Mouse (Mus musculus) left cerebral cortex, postnatal 25 days (tissue): Measurements from ENCODE around the gene Lrch4. TPM values are rescaled to one million over a fixed set of nuclear protein-coding genes. Genes with fewer than 3 reads are reported as not detected.

Experiments used
- DNase-seq, 2 experiments: peaks; one replicate each; pipeline ENCODE4 v3.0.0; 2022; ENCODE audit warnings: low spot score in 2 of 2, mixed read lengths in 1 of 2
- intact Hi-C: fragments of 180-260 bp; cut with DNase I; formaldehyde crosslinking; loops from one replicate; pipeline ENCODE4 v1.15.1; 2025
- total RNA-seq, 2 experiments: library from RNA; stranded (reverse); gene quantifications; 2 replicates each; pipeline ENCODE4 v1.2.3; 2021

The Lrch4 gene
- 10 to 100 TPM; 12.2 to 13.5 TPM for total RNA-seq

DNA sequence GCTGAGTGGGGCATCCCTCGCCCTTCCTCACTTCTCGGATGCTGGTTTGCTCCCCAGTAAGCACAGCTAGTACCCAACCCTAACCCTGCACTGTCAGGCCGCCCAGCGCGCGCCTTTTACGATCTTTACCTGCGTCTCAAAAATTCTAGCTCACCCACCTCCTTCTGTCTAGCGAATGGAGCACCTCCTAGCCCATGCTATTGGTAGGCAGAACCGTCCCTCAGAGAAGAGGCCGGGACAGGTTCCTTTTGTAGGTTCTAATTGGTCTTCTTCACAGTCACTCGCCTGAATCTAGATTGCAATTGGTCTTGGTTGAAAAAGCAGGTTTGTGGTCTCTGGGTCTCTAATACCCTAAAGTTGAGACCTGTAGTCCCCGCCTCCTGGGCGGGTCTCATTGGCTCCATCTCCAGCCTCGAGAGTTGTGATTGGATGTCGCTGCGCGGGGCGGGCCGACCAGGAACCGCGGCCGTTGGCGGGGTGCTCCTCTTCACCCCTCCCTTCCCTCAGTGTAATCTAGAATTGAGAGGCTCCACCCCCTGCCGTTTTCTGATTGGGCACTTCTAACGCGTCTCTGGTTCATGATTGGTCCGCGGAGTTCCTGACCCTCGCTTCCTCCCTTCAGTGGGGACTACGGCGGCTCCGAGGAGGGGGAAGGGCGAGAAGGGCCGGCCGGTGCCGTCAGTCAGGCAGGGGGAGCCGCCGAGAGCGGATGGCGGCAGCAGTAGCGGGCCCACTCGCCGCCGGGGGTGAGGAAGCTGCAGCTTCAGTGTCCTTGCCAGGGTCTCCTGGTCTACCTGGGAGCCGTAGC, at the start of gene Lrch4, which contains the start of the genes Fbxo24 and Gm20605:
Gene Lrch4, plus strand, starts transcription at position 624 of the 808 bp plus-strand sequence.
Gene Fbxo24, minus strand, starts transcription at position 505 of the 808 bp plus-strand sequence.
Gene Gm20605, plus strand, starts transcription at position 678 of the 808 bp plus-strand sequence.
- DNase-seq: peak; percentile 98 to 100
- intact Hi-C loops: loop anchor here (1.0 to 2.0 kb wide), 2 partner anchors 28 to 95 kb away; partner anchors contain the start of genes Epo, Gnb2 and Mospd3

DNA sequence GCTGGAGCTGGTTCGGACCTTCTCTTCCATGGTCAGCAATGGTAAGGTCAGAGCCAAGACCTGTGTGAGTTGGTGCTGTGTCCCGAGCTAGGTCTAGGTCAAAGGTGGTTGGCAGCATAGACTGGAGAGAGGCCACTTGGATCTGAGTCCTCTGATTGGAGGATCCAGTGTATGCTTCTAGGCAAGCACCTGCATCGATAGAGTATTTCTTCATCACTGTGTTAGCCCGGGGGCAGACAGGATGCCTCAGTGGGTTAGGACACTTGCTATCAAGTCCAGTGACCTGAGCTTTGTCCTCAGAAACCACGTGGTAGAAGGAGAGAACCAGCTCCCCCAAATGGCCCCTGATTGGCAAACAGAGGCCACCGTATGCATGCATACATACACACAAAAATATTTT, 48.7 kb upstream of the Lrch4 start:
- intact Hi-C loops: loop anchor here (5.0 kb wide), 1 partner anchor 68 kb away; no protein-coding TSS in a partner anchor
- no peak for DNase-seq

DNA sequence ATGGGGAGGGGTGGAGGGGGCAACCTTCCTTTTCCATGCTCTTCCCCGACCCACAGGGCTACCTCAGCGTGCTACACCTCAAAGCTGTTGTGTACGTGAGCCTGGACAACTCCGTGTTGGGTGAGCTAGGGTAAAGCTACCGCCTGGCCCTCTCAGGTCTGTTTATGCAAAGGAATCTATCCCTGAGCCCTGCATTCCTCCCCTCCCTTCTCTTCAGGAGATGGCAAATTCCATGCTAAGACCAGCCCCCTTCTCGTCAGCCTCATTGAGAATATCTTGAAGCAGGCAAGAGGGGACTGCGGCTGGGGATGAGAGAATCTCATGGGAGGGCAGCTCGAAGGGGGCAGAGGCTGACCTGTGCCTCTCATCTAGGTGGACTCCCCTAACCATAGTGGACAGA, 46.2 kb upstream of the Lrch4 start:
- intact Hi-C loops: loop anchor here (5.0 kb wide), 1 partner anchor 70 kb away; no protein-coding TSS in a partner anchor

DNA sequence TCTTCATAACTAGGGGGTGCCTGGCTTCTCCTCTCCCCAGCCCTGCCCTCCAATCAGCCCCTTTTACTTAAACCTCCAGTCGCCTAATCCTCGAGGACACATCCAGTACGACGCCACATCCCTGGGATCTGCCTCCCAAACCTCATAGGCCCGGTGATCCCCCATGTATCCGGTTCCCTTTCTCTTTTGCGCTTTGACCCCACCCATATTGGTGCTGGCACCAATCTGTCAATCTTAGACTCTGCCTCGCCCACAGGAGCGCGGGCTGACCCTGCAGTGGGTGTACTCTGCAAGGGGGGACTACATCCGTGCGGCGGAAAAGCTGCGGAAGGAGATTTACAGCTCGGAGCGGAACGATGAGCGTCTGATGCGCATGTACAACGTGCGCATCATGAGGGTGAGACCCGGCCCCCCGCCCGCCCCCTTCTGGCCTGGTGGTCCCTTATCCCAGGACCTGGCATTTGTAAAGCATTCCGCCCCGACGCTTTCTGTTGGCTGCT, 45.2 kb upstream of the Lrch4 start:
- DNase-seq: peak; percentile 40 to 49
- intact Hi-C loops: loop anchor here (5.0 kb wide), 1 partner anchor 71 kb away; no protein-coding TSS in a partner anchor

More for the DNA sequence above, 46.2 kb upstream of the Lrch4 start:
- DNase-seq: no peak

DNA sequence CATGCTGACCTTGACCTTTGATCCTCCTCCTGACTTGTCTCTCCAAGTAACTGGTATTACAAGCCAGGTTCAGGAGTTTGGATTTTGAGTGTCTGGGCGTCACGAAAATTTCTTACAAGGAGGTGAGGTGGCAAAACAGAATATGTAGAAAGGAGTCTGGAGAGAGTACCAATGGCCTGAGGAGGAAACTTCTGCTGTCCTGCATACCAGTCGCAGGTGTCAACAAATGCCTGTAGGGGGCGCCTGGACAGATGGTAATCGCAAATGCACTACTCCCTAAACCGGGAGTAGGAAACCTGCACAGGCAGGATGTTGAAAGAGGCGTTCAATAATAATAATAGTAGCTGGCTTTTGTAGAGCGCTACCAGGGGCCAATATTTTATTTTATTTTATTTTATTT, 43.9 kb upstream of the Lrch4 start:
- DNase-seq: peak; percentile 64 to 69
- intact Hi-C loops: loop anchor here (5.0 kb wide), 1 partner anchor 73 kb away; no protein-coding TSS in a partner anchor

DNA sequence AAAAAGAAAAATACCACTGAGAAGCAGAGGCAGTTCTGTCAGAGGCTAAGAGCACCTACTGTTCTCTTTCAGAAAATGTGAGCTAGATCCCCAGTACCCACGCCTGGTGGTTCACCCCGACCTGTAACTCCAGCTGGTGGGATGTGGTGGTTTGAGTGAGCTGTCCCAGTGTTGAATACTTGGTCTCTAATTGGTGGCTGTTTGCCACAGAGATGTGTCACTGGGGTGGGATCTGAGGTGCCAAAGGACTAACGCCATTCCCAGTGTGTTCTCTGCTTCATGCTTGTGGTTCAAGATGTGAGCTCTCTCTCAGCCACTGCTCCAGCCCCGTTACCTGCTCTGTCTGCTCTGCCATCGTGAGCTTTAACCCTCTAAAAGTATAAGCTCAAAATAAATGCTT, 38.4 kb upstream of the Lrch4 start:
- intact Hi-C loops: no loop called here
- DNase-seq: no peak

DNA sequence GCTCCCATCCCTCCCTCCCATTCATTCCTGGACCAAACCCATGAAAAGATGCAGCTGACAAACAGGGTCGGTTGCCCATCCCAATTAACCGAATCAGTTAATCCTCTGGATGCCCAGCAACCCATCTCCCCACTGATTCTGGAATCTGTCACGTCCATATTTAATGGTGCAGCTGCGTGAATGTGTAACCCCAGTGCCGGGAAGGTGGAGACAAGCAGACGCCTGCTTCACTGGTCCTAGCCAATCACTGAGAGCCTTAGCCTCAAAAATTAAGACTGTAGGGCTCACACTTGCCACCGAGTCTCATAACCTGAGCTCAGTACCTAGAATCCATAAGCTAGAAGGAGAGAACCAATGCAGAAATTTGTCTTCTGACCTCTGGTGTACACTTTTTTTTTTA, 33.0 kb upstream of the Lrch4 start:
- intact Hi-C loops: no loop called here
- no peak for DNase-seq

DNA sequence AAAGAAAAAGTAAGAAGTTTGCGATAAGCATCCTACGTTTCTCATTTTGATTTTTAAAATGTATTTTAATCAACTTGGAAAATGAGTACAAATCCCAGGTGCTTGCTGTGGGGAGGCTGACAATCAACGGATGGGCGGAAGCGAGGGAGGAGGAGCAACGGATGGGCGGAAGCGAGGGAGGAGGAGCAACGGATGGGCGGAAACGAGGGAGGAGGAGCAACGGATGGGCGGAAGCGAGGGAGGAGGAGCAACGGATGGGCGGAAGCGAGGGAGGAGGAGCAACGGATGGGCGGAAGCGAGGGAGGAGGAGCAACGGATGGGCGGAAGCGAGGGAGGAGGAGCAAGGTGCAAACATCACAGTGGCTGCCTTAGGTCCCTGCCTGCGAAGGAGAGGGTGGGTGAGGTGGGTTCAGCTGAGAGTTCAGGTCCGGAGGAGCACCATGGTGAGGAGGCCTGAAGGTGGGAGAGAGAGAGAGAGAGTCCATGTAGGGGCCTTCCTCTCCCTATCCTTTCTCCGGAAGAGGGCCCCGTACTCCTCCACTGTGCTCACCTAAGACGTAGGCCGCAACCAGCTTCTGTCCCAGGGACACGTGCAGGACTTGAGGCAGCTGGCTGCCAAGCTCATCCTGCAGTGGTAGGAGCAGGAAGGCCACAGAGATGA, 32.2 kb upstream of the Lrch4 start:
- no peak for DNase-seq
- intact Hi-C loops: no loop called here

DNA sequence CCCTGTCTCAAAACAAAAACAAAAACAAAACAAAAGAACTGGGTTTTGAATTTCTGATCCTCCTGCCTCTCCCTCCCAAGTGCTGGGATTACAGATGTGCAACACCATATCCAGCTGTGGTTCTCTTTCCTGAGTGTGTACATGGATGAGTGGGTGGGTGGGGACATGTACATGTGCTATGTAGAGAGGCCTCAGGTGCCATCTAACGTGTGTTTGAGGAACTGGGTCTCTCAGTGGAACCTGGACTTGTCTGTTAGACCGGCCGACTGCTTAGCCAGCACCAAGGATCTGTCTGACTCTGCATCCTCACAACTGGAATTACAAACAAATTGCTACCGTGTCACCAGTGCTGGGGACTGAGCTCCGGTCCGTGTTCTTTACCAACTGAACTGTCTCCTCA, 31.3 kb upstream of the Lrch4 start:
- intact Hi-C loops: no loop called here
- no peak for DNase-seq

DNA sequence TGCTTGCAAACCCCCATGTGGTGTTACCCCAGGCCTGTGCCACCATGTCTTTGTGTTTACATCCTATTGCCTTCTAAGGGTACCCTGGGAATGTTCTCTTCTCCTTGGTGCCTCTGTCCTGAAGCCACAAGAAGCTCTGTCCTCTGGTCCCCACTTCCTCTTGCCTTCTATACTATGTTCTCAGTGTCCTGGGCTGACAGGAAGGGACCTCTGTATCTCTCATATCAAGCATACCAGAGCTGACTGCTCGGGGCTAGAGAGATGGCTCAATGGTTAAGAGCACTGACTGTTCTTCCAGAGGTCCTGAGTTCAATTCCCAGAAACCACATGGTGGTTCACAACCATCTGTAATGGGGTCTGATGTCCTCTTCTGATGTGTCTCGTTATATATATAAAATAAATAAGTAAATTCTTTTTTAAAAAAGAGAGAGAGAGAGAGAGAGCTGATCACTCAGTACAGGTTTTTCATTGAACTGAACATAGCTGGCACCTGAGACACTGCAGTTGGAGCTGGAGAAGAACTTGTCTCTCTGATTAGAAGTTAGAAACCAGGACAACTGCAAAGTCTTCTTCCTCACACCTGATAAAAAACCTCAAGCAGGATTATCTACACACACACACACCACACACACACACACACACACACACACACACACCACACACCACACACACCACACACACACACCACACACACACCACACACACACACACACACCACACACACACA, 30.7 kb upstream of the Lrch4 start:
- intact Hi-C loops: no loop called here
- DNase-seq: no peak

DNA sequence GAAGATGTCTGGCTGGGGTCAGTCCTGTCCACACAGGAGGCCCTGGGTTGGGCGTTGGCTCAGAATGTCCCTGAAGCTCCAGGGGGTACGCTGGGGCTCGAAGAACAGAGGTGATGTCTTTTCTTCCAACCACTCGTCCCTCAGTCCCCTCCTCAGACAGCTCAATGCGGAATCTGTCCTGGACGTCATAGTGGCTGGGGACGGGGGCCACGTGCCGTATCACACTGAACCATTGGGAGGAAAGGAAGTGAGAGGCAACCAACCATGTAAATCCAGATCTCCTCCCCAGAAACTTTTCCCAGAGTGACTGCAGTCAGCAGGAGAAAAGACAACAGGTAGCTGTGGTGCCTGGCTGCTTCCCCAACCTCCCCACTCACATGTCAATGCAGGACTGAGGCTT, 29.3 kb upstream of the Lrch4 start:
- no peak for DNase-seq
- intact Hi-C loops: no loop called here

DNA sequence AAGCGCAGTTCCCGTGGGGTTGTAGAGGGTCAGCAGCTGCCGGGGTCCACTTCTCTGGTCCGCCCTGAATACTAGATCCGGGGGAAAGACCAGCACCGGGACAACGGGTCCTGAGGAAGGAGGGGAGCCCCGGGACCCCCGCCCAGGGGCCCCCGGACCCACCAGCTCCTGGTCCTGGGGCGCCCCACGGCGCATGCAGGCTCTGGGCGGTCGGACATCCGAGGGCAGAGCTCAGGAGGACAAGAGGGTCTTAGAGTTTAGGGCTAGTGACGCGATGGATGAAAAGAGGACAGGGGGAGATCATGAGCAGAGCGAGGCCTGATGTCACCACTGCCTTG, 28.7 kb upstream of the Lrch4 start:
- intact Hi-C loops: loop anchor here (2.0 kb wide), 2 partner anchors 29 to 67 kb away; partner anchors contain the start of genes Epo, Fbxo24, Gm20605 and Gnb2

DNA sequence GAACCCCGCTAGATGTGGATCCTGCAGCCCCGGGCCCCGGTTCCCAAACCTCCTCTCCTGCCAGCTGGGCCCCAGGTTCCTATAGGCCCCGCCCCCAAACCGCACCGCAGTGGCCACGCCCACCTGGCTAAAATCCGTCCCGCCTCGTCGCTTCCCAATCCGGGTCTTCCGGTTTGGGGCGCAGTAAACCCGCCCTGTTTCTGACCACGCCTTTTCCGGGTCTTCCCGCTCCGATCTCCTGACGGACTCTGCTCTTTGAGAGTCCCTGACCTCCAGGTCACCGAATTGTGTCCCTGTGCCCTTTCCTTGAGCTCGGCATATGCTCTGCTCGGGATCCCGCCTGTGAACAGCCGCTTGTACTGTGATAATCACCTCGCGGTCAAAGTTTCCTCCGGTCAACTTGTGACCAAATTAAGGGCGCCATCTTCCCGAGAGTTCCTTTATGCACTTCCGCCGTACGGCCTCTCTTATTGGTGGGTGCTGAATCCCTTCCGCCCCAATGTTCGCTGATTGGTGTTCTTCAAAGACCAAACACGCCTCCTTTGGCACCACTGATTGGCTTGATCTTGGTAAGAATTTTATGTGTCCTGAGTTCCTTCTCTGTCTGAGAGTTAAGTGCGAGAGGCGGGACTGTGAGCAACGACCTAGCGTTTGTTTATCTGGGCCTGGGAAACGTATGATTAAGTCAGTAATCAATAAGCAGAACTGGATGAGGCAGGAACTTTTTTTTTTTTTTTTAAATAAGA, 28.1 kb upstream of the Lrch4 start, which contains the start of gene Mospd3:
Gene Mospd3, minus strand, starts transcription at position 440 of the 746 bp plus-strand sequence.
- intact Hi-C loops: loop anchor here (2.0 kb wide), 2 partner anchors 28 to 68 kb away; partner anchors contain the start of genes Epo, Fbxo24, Gm20605 and Gnb2
- DNase-seq: peak; percentile 95 to 98

More for the DNA sequence above, 28.7 kb upstream of the Lrch4 start:
- no peak for DNase-seq

DNA sequence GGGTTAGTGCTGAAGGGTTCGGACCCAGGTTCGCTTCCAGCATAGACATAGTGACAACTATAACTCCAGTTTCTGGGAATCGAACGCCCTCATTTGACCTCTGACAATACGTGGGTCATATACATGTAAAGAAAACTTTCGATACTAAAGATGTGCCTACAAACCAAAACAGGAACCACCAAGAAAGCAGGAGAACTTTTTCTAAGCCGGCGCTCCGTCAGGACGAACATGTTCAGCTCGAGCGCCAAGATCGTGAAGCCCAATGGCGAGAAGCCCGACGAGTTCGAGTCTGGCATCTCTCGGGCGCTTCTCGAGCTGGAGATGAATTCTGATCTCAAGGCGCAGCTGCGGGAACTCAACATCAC, 27.6 kb upstream of the Lrch4 start:
- intact Hi-C loops: loop anchor here (2.0 kb wide), 2 partner anchors 27 to 69 kb away; partner anchors contain the start of genes Epo, Fbxo24, Gm20605 and Gnb2

DNA sequence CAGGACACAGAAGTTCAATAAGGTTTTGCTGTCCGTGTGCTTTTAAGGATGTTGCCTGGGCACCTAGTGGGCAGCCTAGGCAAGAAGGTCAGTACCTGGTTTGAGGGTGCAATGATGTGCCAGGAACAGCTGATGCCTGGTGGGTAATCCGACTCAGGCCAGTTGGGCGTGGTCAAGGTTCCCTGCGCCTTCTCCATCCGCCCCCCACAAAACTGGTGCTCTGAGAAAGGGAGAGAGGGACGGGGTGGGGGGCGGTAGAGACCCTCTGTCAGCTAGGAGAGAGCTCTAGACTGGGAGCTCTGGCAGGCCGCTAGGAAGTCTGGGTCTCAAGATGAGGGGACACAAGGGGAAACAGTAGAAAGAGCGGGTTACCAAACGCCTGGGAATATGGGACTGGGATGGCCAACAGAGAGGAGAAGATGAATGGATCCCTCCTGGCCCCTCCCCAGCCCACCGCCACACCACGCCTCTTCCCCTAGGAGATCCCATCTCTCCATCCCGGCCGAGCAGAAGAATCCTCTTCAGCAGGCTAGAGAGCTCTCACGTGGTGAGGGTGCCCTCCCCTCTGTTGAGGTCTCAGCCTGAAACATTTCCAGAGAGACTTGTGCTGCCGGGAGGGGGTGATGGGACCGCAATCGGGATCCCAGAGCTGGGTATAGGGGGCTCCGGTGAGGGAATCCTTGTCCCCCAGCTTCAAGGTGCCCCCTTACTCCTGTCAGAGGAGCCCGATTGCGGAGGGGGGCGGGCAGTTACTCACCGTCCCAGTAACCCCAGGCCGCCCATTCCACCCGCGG, 20.9 kb upstream of the Lrch4 start:
- intact Hi-C loops: no loop called here
- no peak for DNase-seq

More for the DNA sequence above, 27.6 kb upstream of the Lrch4 start:
- no peak for DNase-seq

DNA sequence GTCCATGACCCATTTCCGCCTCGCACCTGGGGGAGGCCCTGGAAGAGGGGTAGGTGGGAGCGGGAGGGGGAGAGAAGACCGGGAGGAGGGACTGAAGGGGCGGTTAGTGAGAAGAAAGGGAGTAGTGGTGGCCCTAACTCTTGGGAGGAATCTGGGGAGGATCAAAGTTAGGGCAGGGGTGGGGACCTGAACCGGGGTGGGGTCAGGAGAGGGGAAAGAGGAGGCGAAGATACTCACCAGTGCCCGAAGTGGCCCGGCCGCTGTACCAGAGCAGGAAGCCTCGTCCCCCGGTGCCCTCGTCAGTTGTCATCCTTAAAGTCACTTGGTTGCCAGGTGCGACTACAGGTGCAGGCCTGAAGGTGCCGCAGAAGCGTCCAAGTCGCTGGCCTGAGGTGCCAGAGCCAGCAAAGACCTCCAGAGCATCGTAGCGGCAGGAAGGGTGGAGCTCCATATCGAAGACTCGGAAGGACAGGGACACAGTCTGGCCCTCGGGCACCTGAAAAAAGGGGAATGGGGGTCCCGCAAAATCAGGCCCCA, 20.2 kb upstream of the Lrch4 start:
- no peak for DNase-seq
- intact Hi-C loops: no loop called here

DNA sequence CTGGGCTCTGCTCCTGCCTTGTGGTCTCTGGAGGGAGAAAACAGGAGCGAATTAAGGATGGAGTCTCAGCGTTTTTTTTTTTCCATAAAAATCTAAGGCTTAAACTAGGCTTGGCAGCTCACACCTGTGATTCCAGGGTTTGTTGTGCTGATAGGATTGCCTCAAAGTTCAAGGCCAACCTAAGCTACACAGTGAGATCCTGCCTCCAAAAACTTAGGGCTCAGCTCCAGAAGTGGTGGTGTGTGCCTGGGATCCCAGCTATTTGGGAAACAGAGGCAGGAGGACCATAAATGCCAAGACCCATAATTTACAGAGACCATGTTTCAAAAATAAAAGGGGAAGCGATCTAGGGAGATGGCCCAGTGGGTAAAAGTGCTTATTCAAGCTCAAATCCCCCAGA, 19.6 kb upstream of the Lrch4 start:
- intact Hi-C loops: no loop called here
- DNase-seq: no peak

DNA sequence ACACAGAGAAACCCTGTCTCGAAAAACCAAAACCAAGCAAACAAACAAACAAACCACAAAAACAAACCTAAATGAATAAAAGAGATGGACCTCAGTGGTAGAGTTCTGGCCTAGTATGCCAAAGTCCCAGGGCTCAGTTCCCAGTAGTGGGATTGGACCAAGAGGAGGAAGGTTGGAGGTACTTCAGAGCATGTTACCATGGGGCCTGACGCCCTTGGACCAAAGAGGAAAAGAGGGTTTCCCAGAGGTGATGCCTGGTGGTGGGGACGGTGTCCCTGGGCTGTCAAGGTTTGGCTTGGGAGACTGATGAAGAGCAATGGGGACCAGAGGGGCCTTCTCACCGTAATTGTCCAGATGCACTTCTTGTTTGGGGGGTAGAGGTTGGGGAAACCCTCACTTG, 18.9 kb upstream of the Lrch4 start:
- intact Hi-C loops: no loop called here

More for the DNA sequence above, 18.9 kb upstream of the Lrch4 start:
- no peak for DNase-seq
